Mouse (Mus musculus) NIH3T3 (cell line): ENCODE measurements around the gene Ppard.
"Not testable (repeated sequence)": the region's sequence is repeated elsewhere in the genome, so short reads cannot be mapped to it uniquely, and the experiment has no call there.

ENCODE experiments used
- DNase-seq: peaks from one replicate; pipeline ENCODE4 v3.0.0-alpha.2; 2012; ENCODE audit warnings: low read depth

Gene Ppard

DNA sequence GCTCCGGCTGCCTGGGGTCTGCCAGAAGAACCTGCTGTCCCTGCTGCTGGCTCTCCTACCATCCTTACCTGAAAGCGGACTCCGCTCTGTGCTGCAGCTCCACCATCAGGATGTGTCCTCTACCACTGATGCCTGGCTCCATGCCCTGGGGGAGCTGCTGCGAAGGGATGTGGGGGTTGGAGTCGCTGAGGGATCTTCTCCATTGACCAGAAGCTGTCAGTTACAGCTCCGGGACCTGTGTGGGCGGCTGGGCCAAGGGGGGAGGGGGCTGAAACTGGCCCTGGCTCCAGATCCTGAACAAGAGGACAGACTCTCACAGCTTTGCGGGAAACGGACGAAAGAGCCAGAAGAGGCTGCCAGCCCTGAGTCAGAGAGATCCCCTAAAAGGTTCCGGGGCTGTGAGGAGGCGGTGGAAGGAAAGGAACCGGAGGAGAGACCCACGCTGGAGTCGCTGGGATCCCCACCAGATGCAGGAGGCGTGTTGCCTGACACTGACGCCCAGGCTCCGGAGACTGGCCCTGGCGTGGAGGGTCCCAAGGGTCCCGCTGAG lies 83.2 kb downstream of the Ppard start:
- no peak for DNase-seq

DNA sequence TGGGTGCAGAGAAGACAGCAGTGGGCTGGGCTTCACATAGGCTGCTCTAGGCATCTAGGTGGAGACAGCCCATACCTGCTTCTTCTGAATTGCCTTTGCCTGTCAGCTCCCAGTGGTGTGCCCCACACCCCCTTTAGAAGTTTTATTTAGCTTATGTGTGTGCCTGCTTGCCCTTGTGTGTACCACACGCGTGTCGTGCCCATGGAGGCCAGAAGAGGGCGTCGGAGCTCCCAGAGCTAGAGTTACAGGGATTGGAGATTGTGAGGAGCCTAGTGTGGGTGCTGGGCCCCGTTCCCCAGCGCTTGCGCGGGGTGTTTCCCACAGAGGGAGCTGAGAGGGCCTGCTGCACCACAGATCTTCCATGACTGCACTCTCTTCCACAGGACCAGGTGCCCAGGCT lies 84.0 kb downstream of the Ppard start:
- no peak for DNase-seq

DNA sequence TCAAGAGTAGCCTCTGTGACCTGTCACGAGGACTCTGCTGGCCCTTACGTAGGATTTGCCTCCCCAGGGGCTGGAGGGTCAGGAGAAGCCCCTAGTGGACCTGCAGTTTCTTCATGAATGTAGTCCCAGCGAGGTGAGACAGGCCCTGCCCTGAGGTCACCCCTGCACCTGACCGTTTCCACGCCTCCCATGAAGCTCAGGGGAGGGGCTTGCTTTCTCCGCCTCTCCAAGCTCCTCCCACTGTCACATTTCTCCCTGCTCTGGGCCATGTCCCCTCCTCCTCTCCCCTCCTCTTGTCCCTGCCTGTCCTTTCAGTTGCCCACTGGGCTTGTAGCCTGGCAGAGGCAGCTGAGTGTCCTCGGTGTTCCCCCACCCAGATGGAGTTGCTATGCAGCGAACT lies 84.6 kb downstream of the Ppard start:
- DNase-seq = no peak

DNA sequence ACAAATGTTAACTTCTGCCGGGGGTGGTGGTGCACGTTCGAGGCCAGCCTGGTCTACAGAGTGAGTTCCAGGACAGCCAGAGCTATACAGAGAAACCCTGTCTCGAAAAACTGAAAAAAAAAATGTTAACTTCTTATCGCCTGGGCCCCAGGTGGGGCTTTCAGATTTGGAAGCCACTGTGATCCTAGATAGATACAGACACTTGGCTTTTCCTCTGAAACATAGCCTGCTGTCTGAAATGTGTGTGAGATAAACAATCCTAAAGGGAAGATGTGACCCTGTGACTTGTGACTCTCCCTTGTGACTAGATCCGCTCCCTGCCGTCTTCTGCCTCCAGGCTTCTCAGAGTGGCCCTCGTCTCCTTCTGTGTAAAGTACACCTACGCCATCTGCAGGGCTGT lies 85.2 kb downstream of the Ppard start:
- no peak for DNase-seq

DNA sequence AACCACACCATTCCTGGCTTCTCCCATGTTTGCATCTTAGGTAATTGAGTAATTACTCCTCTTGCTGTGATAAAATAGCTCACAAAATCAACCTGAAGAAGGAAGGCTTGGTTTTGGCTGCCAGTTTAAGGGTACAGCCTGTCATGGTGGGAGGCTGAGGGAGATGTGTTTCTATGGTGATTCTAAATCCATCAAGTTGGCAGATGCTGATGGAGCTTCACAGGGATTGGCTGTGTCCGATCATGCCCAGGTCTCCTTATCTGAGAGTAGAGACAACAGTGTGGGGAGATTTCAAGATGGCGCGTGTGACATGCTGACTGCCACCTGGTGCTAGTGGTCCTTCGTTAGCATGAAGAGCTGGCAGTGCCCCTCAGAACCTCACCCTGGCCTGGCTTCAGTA lies 89.2 kb downstream of the Ppard start:
- no peak for DNase-seq

DNA sequence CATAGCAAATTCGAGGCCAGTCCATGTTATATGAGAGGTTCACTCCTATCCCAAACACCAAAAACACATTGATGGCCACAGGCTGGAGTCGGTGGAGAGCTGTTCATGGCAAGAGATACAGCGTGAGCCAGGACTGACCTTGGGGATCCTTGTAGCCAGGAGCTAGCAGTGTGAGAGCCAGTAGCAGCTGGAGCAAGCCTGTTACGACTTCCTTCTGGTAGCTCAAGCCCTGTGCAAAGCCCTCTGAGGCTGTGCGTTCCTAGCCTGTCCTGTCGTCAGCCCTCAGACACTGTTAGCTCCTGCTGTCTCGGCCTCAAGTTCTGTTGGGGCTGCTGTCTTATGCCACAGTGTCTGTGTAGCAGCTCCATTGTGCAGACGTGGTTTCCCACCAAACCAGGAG lies 91.3 kb downstream of the Ppard start:
- no peak for DNase-seq

DNA sequence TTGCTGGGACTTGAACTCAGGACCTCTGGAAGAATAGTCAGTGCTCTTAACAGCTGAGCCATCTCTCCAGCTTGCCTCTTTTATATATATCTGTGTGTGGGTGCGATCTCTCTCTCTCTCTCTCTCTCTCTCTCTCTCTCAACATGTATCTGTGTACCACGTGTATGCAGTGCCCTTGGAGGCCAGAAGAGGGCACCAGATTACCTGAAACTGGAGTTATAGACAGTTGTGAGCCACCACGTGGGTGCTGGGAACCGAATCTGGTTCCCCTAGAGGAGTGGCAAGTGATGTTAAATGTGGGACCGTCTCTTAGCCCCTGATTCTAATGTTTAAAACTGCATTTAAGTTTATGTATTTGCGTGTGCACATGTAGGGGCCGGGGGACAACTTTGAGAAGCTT lies 91.9 kb downstream of the Ppard start:
- not testable (repeated sequence) for DNase-seq

DNA sequence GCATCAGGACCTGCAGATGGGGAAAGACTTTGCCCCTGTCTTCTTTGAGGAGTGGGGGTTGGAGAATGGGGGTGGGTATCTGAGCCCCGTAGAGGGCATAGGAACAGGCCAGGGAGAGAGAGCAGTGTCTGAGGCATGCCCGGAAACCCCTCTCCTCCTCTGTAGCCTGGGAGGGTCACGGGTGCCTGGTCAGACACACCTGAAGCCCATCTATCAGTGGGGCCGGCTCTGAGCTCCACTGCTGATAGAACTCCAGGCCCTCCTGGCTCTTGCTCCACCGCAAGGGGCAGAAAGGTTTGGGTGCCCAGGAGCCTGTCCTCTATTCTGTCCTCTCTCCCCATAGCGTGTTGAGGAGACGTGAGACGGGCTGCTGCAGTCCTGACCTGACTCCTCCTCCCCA lies 93.3 kb downstream of the Ppard start:
- no peak for DNase-seq

DNA sequence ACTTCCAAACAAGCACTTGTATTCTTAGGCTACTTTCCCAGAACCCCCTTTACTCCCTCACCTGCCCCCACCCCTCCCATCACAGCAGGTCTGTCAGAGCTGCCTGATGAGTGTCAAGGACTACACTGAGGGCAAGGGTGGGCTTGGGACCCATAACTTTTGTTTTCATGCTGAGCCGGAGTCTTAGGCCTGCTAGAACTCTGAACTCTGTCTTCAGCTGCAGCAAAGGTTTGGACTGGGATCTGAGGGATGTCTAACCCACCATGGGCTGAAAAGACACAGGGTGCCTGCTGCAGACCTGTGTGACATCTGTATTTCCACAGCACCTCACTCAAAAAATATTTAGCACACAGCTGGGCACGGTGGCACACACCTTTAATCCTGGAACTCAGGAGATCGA lies 94.5 kb downstream of the Ppard start:
- DNase-seq = no peak

DNA sequence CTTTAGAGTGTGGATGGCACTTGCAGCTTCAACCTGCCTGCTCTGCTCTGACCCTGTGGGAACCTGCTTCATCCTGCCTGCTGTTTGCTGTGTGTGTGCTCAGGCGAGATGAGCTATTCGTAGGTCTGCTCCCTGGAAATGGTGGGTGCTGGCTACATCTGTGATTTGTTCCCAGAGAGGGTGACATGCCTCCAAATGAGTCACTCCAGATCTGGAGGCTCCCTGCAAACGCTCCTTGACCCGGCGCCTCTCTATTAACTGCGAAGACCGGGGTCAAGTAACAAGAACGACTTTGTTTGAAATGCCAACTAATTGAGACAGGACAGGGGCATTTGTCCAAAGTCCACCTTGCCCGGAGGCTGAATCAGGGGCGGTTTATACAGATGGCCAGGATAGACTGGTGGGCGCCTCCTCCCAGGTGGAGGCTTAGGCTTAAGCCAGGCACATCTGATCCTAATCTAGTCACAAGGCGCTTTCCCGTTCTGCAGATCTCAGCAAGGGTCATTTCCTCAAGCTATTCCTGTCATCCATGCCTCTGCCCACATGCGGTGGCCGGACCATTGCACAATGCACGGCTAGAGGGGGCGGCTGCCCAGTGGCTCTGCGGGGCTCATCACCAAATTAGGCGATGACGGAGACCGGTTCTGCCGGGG lies 95.3 kb downstream of the Ppard start:
- DNase-seq = no peak

DNA sequence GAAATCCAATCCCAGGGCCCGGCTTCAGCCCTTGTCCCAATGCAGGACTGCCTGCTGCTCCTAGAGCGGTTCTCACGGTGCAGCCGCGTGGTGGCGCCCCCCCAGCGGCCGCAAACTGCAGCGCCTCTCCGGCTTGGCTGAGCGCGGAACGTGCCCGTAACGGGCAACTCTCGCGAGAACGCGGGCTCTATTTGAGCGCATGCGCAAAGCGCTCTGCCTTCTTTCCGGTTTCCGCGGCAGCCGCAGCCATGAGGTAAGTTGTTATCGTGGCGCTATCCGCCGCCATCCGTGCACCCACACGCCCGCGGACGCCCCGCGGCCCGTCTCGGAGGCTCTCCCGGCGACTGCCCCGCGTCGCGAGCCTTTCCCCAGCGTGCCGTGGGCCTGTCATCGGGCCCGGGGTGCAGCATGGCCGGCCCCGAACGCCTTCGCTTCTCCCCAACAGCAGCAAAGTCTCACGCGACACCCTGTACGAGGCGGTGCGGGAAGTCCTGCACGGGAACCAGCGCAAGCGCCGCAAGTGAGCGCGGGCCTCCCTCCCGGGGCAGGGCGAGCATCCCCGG lies 95.9 kb downstream of the Ppard start, which contains the start of gene Rpl10a:
Rpl10a (plus strand) TSS at position 106 of the 563 bp plus-strand sequence.
- peak; percentile 99 for DNase-seq

DNA sequence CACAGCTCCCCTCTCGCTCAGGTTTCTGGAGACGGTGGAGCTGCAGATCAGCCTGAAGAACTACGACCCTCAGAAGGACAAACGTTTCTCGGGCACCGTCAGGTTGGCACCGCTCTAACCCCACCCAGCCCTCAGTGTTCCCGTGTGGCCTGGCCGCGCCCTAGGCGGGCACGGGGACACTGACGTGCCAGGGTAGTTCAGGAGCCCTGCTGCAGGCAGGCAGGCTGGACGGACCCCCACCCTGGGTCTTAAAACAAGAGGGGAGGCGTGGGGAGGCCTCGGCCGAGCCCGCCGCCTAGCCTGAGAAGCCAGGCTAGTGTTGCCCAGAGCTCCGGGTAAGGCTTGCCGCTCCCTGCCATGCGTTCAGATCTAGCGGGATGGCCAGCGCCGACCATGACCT lies 96.4 kb downstream of the Ppard start:
- DNase-seq = peak; percentile 52

DNA sequence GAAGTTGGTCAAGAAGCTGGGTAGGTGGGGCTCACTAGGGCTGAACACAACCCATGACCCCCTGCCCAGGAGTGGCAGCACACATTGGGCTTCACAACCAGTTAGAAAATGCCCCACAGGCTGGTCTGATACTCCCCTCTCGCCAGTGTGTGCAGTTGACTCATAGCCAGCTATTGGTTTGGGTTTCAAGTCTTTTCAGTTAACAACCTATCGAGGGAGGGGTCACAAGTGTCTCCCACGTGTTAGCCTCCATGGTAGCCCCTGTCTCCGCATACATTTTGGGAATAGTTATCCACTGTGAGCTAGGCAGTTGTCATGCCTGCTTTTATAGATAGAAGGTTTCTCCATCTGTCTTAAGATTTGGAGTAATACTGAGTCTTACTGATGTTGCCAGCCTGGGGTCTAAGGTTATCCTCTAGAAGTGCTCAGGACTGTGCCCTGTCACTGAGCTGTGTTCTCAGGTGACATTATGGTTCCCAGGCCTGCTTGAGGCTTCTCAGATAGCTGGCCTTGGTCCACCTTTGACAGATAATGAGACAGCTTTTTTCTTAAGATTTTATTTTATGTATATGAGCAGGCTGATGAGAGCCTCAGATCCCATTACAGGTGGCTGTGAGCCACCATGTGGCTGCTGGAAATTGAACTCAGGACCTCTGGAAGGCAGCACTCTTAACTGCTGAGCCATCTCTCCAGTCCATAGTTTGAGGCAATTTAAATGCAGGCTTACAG lies 97.2 kb downstream of the Ppard start:
- DNase-seq = peak; percentile 67

DNA sequence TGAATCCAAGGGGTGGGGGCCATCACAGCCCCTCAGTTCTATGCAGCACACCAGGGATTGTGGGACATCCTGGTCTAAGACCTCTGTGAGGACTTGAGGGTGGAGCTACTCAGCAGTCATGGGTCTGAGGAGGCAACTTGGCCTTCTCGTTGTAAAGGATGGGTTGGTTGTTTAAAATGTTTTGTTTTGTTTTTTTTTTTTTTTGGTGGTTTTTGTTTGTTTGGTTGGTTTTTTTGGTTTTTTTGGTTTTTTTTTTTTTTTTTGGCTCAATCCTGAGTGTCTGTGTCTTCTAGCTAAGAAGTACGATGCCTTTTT lies 97.7 kb downstream of the Ppard start:
- peak; percentile 54 for DNase-seq

DNA sequence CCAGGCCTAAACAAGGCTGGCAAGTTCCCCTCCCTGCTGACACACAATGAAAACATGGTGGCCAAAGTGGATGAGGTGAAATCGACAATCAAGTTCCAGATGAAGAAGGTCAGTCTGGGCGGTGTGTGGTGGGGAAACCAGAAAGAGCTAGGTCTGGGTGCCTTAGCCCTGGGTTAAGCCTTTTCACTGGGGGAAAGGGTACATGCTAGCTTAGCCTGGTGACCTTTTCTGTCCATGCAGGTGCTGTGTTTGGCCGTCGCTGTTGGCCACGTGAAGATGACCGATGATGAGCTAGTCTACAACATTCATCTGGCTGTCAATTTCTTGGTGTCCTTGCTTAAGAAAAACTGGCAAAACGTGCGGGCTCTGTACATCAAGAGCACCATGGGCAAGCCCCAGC lies 98.1 kb downstream of the Ppard start:
- peak; percentile 48 for DNase-seq

DNA sequence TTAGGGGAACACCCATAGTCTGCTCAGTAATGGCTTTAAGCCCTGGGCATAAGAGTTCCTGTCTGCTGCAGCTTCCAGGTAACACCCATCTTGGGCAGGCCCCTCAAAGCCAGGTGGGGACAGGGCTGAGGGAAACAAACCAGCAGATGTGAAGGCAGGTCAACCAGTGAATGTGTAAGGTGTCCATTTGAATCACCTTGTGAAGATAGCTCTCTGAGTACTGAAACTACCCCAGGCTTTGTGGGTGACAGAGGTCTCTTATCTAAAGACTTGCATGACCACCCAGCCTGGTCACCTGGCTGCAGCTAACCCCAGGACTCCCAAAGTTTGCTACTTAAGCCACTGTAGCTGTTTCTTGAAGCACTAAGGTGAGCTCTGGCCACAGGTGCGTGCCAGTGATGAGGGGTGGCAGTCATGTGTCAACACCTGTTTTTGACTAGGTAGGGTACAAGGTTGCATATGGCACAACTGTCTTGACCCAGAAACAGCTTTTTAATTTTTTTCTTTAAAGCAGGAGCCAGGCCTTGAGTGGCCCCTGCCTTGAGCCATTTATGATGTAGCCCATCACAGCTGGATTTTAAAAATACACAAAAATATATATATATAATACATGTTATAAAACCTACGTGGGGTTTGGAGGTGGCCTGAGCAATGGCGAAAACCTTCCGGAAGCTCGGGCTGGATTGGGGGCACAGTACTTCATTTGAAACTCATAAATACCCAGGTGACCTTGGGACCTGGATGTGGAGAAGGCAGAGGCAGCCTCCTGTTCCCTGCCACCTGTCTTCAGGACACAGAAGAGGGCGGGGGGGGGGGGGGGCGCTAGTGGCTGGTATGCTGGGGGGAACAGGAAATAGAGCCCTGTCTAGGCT lies 99.0 kb downstream of the Ppard start:
- peak; percentile 57 for DNase-seq

DNA sequence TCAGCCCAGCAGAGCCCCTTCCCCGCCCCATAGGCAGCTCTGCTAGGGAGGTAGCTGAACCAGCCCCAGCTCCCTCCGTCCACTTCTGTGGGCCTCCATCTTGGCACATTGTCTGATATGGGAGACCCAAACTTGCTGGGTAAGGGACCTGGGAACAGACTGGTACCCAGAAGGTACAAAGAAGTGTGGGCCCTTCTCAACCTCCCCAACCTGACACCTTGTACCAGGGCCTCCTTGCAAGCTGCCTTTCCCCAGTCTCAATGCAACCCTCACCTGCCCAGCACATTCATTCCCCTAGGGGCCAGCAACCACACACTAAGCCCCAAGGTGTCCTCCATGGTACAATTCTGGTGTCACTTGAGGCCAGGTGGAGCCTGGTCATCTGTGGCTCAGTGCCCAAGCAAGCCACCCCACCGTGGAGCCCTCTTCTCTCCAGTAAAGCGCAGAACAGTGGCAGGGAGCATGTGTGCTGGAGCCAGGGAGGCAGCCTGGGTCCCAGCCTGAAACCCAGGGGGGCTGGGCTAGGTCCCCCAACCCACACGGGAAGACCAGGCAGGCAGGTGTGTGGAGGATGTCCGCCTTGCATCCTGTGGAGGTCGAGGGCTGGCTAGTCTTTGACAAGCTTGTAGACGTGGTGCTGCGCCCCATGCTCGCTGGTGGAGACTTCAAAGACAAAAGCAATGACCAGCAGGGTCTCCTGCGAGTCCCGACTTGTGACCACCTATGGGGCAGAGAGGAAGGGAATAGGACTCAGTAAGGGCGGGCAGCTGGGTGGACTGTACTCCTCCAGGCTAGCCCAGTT lies 99.8 kb downstream of the Ppard start:
- DNase-seq = peak; percentile 32

DNA sequence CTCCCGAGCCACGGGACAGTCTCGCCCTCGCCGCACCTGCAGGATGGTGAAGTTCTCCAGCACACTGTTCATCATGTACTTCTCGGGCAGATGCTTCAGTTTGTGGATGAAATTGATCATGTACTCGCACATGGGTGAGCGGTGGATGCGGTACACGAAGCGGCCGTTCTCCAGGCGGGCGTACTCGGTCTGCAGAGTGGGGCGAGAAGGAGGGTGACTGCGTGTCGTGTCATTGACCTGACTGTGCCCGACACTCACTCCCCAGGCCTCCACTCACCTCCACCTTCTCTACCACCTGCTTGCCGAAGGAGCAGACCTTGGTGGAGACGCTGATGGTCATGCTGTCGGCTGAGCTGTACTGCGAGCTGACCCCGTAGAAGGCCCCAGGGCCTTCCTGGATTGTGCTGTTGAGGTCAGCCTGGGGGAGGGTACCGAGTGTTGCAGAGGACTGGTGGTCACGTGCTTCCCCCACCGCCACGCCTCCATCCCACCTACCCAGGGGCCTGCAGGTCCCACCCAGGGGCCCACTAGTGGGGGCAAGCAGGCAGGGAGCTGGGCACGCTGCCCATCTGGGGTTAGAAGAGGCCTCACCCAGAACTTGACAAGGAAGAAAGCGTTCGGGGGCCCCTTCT lies 100.5 kb downstream of the Ppard start:
- no peak for DNase-seq

DNA sequence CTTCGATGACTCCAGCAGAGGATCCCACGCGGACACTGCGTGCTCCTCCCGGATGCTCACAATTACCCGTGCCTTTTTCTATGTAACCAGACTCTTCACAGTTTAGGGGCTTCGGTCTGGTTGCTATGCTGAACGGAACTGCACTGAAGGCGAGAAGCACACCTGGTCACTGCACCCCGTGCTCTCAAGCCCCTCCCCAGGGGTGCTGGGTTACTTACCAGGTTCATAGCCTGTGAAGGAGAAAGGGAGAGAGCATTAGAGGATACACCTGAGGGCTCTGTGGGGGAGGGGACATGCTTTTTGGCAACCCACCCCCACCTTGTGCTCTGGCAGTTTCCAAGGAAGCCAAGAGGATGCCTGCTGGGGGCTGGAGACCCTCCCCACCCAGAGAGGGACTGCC lies 102.8 kb downstream of the Ppard start:
- no peak for DNase-seq

DNA sequence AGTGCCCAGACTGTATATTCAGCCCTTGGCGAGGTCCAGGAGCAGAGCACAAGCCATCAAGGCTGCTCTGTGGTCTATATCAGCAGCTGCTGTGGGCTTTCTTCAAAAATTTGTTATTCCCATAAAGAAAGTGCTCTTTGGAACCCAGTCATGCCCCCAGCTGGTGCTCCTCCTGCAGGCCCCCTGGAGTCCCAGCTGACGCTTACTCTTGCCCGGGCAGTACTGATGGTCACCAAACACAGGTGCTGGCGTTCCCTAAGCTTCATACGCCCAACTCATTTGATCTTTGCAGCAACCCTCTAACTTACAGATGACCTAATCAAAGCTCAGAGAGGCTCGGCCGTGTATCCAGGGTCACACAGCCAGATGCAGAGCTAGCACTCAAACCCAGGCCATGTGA lies 105.0 kb downstream of the Ppard start:
- DNase-seq = no peak

DNA sequence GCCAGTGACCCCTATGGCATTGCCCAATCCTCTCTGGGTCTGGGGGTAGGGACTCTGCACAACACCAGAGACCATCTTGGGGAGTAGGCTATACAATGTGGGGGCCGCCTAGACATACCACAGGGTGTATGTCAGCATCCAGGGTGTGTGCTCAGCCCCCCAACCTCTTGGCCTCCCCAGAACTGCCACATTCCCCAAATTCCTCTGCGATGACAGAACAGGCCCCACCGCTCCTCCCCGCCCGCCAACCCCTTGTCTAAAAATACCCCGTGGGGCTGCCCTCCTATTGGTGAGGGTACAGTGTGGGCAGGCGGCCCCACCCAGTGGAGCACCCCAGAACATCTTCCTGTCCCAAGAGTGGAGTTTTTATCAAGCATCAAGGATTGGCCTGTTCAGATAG lies 108.1 kb downstream of the Ppard start:
- peak; percentile 69 for DNase-seq
